Mouse (Mus musculus): ENCODE data around the gene Ttll8. TPM values are rescaled to one million over a fixed set of nuclear protein-coding genes. Genes with fewer than 3 reads are reported as not detected.

Gene Ttll8
- polyA plus RNA-seq (2014; fragmentation: Nextera tagmentation; extraction: Ambion mirVana) = 0.11 and 0.13 TPM in 2 replicates

GRCm38 (mm10) chr15:88954368-88955072 lies at the start of gene Ttll8:
Gene Ttll8 (minus strand): TSS chr15:88954418.
- WGBS = 4% methylated on average over 52 of the region's 53 CpGs
- H3K4me1 ChIP-seq (ENCODE audit: control insufficient read depth, insufficient read depth, low read length) = peaks cover 6% of the 10 kb centered on the region
- H3K27me3 ChIP-seq (ENCODE audit: control insufficient read depth, insufficient read depth, low read length) = peaks cover 7% of the 10 kb centered on the region; the same call in 1 of the 2 replicates
- peak within 1 kb of the TSS; percentile 62 for H3K9ac ChIP-seq (replicated peaks; ENCODE audit: low read depth, low read length)
- H3K9me3 ChIP-seq (ENCODE audit: control insufficient read depth, low read length) = no peaks in the 10 kb centered on the region
- ATAC-seq (ENCODE audit: low read depth) = peak; percentile 92
- H3K4me3 ChIP-seq (ENCODE audit: low read depth, low read length) = peak within 1 kb of the TSS; percentile 38
- no peaks in the 10 kb centered on the region for H3K36me3 ChIP-seq (ENCODE audit: control insufficient read depth, insufficient read depth, low read length)
- H3K27ac ChIP-seq (ENCODE audit: low read depth, low read length) = no peak within 1 kb of the TSS
- peak within 1 kb of the TSS; percentile 92 for H3K4me2 ChIP-seq (ENCODE audit: low read depth, low read length)

- Histone ChIP-seq H3K4me2 (ENCODE audit: low read depth, low read length) (no peak overlapping the region), H3K27ac (ENCODE audit: low read depth, low read length) (no peak overlapping the region), H3K9ac (replicated peaks; ENCODE audit: low read depth, low read length) (no peak overlapping the region), H3K4me1 (ENCODE audit: control insufficient read depth, insufficient read depth, low read length) (no peaks in the 10 kb centered on the region), H3K36me3 (ENCODE audit: control insufficient read depth, insufficient read depth, low read length) (no peaks in the 10 kb centered on the region), H3K4me3 (ENCODE audit: low read depth, low read length) (no peak overlapping the region), H3K9me3 (ENCODE audit: control insufficient read depth, low read length) (no peaks in the 10 kb centered on the region), H3K27me3 (ENCODE audit: control insufficient read depth, insufficient read depth, low read length) (no peaks in the 10 kb centered on the region)
- ATAC-seq (ENCODE audit: low read depth) = no peak
- 64% methylated on average over 3 of the region's 3 CpGs for WGBS
These were observed 47.0 kb upstream of the Ttll8 start for GRCm38 (mm10) chr15:89001245-89001644.

- no peaks in the 10 kb centered on the region for H3K36me3 ChIP-seq (ENCODE audit: control insufficient read depth, insufficient read depth, low read length)
- H3K9ac ChIP-seq (replicated peaks; ENCODE audit: low read depth, low read length) = no peak overlapping the region
- H3K4me3 ChIP-seq (ENCODE audit: low read depth, low read length) = no peak overlapping the region
- WGBS = 75% methylated on average over 2 of the region's 2 CpGs
- H3K4me1 ChIP-seq (ENCODE audit: control insufficient read depth, insufficient read depth, low read length) = no peaks in the 10 kb centered on the region
- no peaks in the 10 kb centered on the region for H3K9me3 ChIP-seq (ENCODE audit: control insufficient read depth, low read length)
- no peaks in the 10 kb centered on the region for H3K27me3 ChIP-seq (ENCODE audit: control insufficient read depth, insufficient read depth, low read length)
- H3K4me2 ChIP-seq (ENCODE audit: low read depth, low read length) = no peak overlapping the region
- no peak overlapping the region for H3K27ac ChIP-seq (ENCODE audit: low read depth, low read length)
- no peak for ATAC-seq (ENCODE audit: low read depth)
These were observed 46.1 kb upstream of the Ttll8 start for GRCm38 (mm10) chr15:89000367-89000766.

GRCm38 (mm10) chr15:88999124-88999523 lies 44.9 kb upstream of the Ttll8 start:
- Histone ChIP-seq H3K4me3 (ENCODE audit: low read depth, low read length) (no peak overlapping the region), H3K9ac (replicated peaks; ENCODE audit: low read depth, low read length) (no peak overlapping the region), H3K27me3 (ENCODE audit: control insufficient read depth, insufficient read depth, low read length) (no peaks in the 10 kb centered on the region), H3K27ac (ENCODE audit: low read depth, low read length) (no peak overlapping the region), H3K4me2 (ENCODE audit: low read depth, low read length) (no peak overlapping the region), H3K4me1 (ENCODE audit: control insufficient read depth, insufficient read depth, low read length) (no peaks in the 10 kb centered on the region), H3K36me3 (ENCODE audit: control insufficient read depth, insufficient read depth, low read length) (no peaks in the 10 kb centered on the region), H3K9me3 (ENCODE audit: control insufficient read depth, low read length) (no peaks in the 10 kb centered on the region)
- ATAC-seq (ENCODE audit: low read depth) = no peak
- WGBS = 86% methylated on average over 2 of the region's 2 CpGs

- no peak for ATAC-seq (ENCODE audit: low read depth)
- Histone ChIP-seq H3K27me3 (ENCODE audit: control insufficient read depth, insufficient read depth, low read length) (no peaks in the 10 kb centered on the region), H3K4me3 (ENCODE audit: low read depth, low read length) (no peak overlapping the region), H3K9me3 (ENCODE audit: control insufficient read depth, low read length) (no peaks in the 10 kb centered on the region), H3K4me2 (ENCODE audit: low read depth, low read length) (no peak overlapping the region), H3K4me1 (ENCODE audit: control insufficient read depth, insufficient read depth, low read length) (no peaks in the 10 kb centered on the region), H3K36me3 (ENCODE audit: control insufficient read depth, insufficient read depth, low read length) (no peaks in the 10 kb centered on the region), H3K27ac (ENCODE audit: low read depth, low read length) (no peak overlapping the region), H3K9ac (replicated peaks; ENCODE audit: low read depth, low read length) (no peak overlapping the region)
- 81% methylated on average over 8 of the region's 8 CpGs for WGBS
These were observed 44.4 kb upstream of the Ttll8 start for GRCm38 (mm10) chr15:88998636-88999035.

GRCm38 (mm10) chr15:88989236-88989635 lies 35.0 kb upstream of the Ttll8 start:
- no peaks in the 10 kb centered on the region for H3K27me3 ChIP-seq (ENCODE audit: control insufficient read depth, insufficient read depth, low read length)
- H3K9me3 ChIP-seq (ENCODE audit: control insufficient read depth, low read length) = no peaks in the 10 kb centered on the region
- no peak for ATAC-seq (ENCODE audit: low read depth)
- H3K4me2 ChIP-seq (ENCODE audit: low read depth, low read length) = no peak overlapping the region
- H3K4me1 ChIP-seq (ENCODE audit: control insufficient read depth, insufficient read depth, low read length) = no peaks in the 10 kb centered on the region
- WGBS = 79% methylated on average over 2 of the region's 2 CpGs
- no peak overlapping the region for H3K4me3 ChIP-seq (ENCODE audit: low read depth, low read length)
- H3K27ac ChIP-seq (ENCODE audit: low read depth, low read length) = no peak overlapping the region
- H3K9ac ChIP-seq (replicated peaks; ENCODE audit: low read depth, low read length) = no peak overlapping the region
- H3K36me3 ChIP-seq (ENCODE audit: control insufficient read depth, insufficient read depth, low read length) = no peaks in the 10 kb centered on the region

GRCm38 (mm10) chr15:88982534-88983079 lies 28.4 kb upstream of the Ttll8 start, which contains the start of gene Mov10l1:
Gene Mov10l1 (plus strand): TSS chr15:88982909.
- WGBS = 94% methylated on average over 31 of the region's 31 CpGs
- H3K4me1 ChIP-seq (ENCODE audit: control insufficient read depth, insufficient read depth, low read length) = no peaks in the 10 kb centered on the region

GRCm38 (mm10) chr15:88979138-88979446 lies 24.9 kb upstream of the Ttll8 start:
- H3K4me1 ChIP-seq (ENCODE audit: control insufficient read depth, insufficient read depth, low read length) = no peaks in the 10 kb centered on the region
- H3K27me3 ChIP-seq (ENCODE audit: control insufficient read depth, insufficient read depth, low read length) = no peaks in the 10 kb centered on the region
- H3K9ac ChIP-seq (replicated peaks; ENCODE audit: low read depth, low read length) = no peak overlapping the region
- H3K27ac ChIP-seq (ENCODE audit: low read depth, low read length) = peak overlapping the region; percentile 62
- 17% methylated on average over 3 of the region's 3 CpGs for WGBS
- no peaks in the 10 kb centered on the region for H3K9me3 ChIP-seq (ENCODE audit: control insufficient read depth, low read length)
- H3K4me3 ChIP-seq (ENCODE audit: low read depth, low read length) = no peak overlapping the region
- no peak overlapping the region for H3K4me2 ChIP-seq (ENCODE audit: low read depth, low read length)
- no peaks in the 10 kb centered on the region for H3K36me3 ChIP-seq (ENCODE audit: control insufficient read depth, insufficient read depth, low read length)
- no peak for ATAC-seq (ENCODE audit: low read depth)

More at GRCm38 (mm10) chr15:88982534-88983079, 28.4 kb upstream of the Ttll8 start, which contains the start of gene Mov10l1:
- H3K27ac ChIP-seq (ENCODE audit: low read depth, low read length) = no peak within 1 kb of the TSS
- no peak within 1 kb of the TSS for H3K4me2 ChIP-seq (ENCODE audit: low read depth, low read length)
- no peaks in the 10 kb centered on the region for H3K36me3 ChIP-seq (ENCODE audit: control insufficient read depth, insufficient read depth, low read length)
- H3K9me3 ChIP-seq (ENCODE audit: control insufficient read depth, low read length) = no peaks in the 10 kb centered on the region
- no peak within 1 kb of the TSS for H3K4me3 ChIP-seq (ENCODE audit: low read depth, low read length)
- no peak for ATAC-seq (ENCODE audit: low read depth)
- no peaks in the 10 kb centered on the region for H3K27me3 ChIP-seq (ENCODE audit: control insufficient read depth, insufficient read depth, low read length)
- no peak within 1 kb of the TSS for H3K9ac ChIP-seq (replicated peaks; ENCODE audit: low read depth, low read length)

GRCm38 (mm10) chr15:88978281-88979137 lies 24.3 kb upstream of the Ttll8 start, which contains the start of gene Mlc1:
Gene Mlc1 (minus strand): TSS chr15:88979007.
- 19% methylated on average over 10 of the region's 10 CpGs for WGBS
- no peaks in the 10 kb centered on the region for H3K27me3 ChIP-seq (ENCODE audit: control insufficient read depth, insufficient read depth, low read length)

More at GRCm38 (mm10) chr15:88978281-88979137, 24.3 kb upstream of the Ttll8 start, which contains the start of gene Mlc1:
- peak; percentile 84 for ATAC-seq (ENCODE audit: low read depth)
- no peak within 1 kb of the TSS for H3K4me3 ChIP-seq (ENCODE audit: low read depth, low read length)
- no peaks in the 10 kb centered on the region for H3K9me3 ChIP-seq (ENCODE audit: control insufficient read depth, low read length)
- peak within 1 kb of the TSS; percentile 62 for H3K27ac ChIP-seq (ENCODE audit: low read depth, low read length)
- H3K4me1 ChIP-seq (ENCODE audit: control insufficient read depth, insufficient read depth, low read length) = no peaks in the 10 kb centered on the region
- no peak within 1 kb of the TSS for H3K9ac ChIP-seq (replicated peaks; ENCODE audit: low read depth, low read length)
- H3K36me3 ChIP-seq (ENCODE audit: control insufficient read depth, insufficient read depth, low read length) = no peaks in the 10 kb centered on the region
- H3K4me2 ChIP-seq (ENCODE audit: low read depth, low read length) = peak within 1 kb of the TSS; percentile 14

Measured in neural tube, embryonic 14.5 days (tissue).